Mouse (Mus musculus): ENCODE data around the gene Timp4.

DNA sequence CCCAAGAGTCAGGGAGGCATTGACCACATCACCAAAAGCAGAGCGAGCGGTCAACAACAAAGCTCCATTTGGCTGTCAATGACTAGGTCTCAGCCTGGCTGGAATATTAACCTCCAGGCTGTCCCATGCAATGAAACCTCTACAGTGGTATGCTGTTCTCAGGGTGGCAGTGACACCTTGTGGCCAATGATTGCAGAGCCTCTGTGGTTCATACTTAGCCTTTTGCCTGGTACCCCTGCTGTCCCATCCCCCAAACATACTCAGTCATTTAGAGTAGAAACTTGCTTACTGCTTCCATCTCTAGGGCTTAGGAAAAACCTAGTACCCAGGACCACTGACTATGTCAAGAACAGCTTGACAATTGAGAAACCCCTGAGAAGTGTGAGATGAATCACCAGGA is 15.9 kb upstream of the Timp4 start:
- TF ChIP-seq POLR2A (IDR thresholded peaks at IDR 0.05; ENCODE audit: low read depth, low read length) (no peak), EP300 (IDR thresholded peaks at IDR 0.05; ENCODE audit: low read length) (no peak), SIN3A (IDR thresholded peaks at IDR 0.05; ENCODE audit: low read length) (no peak), ZMIZ1 (IDR thresholded peaks at IDR 0.05; ENCODE audit: low read depth, low read length) (no peak), ZC3H11A (IDR thresholded peaks at IDR 0.05; ENCODE audit: low read depth, low read length) (no peak), CTCF (conservative IDR thresholded peaks at IDR 0.05 in 1 of 2, IDR thresholded peaks at IDR 0.05 in 1 of 2; ENCODE audit: low read depth in 2 of 2, low read length in 2 of 2) (peak; percentile 53 to 92)

Data from CH12.LX (cell line).